Mouse (Mus musculus): ENCODE measurements around the gene Aifm2. TPM values are rescaled to one million over a fixed set of nuclear protein-coding genes. Genes with fewer than 3 reads are reported as not detected.

Gene Aifm2
- polyA plus RNA-seq, 1 experiment, result 16.1 TPM

- TF ChIP-seq POLR2A (IDR thresholded peaks at IDR 0.05; ENCODE audit: borderline replicate concordance, low read depth, low read length) (no peak), CTCF (IDR thresholded peaks at IDR 0.05; ENCODE audit: low read depth, low read length) (no peak)
- Histone ChIP-seq H3K4me1 (ENCODE audit: control insufficient read depth, insufficient read depth, low read length) (no peaks in the 10 kb centered on the region), H3K27ac (ENCODE audit: insufficient read depth, low read depth, low read length) (no peak overlapping the region), H3K4me3 (ENCODE audit: insufficient read depth, low read length) (no peak overlapping the region)
Observed at GRCm38 (mm10) chr10:61736671-61737078, 21.6 kb downstream of the Aifm2 start.

GRCm38 (mm10) chr10:61737537-61737936 is 22.5 kb downstream of the Aifm2 start:
- Histone ChIP-seq H3K4me3 (ENCODE audit: insufficient read depth, low read length) (no peak overlapping the region), H3K4me1 (ENCODE audit: control insufficient read depth, insufficient read depth, low read length) (no peaks in the 10 kb centered on the region), H3K27ac (ENCODE audit: insufficient read depth, low read depth, low read length) (no peak overlapping the region)
- no peak for TF ChIP-seq CTCF (IDR thresholded peaks at IDR 0.05; ENCODE audit: low read depth, low read length)
- TF ChIP-seq POLR2A (IDR thresholded peaks at IDR 0.05; ENCODE audit: borderline replicate concordance, low read depth, low read length), result no peak

GRCm38 (mm10) chr10:61738126-61738525 is 23.1 kb downstream of the Aifm2 start:
- Histone ChIP-seq H3K4me1 (ENCODE audit: control insufficient read depth, insufficient read depth, low read length) (no peaks in the 10 kb centered on the region), H3K27ac (ENCODE audit: insufficient read depth, low read depth, low read length) (no peak overlapping the region), H3K4me3 (ENCODE audit: insufficient read depth, low read length) (no peak overlapping the region)
- TF ChIP-seq POLR2A (IDR thresholded peaks at IDR 0.05; ENCODE audit: borderline replicate concordance, low read depth, low read length) (no peak), CTCF (IDR thresholded peaks at IDR 0.05; ENCODE audit: low read depth, low read length) (no peak)

GRCm38 (mm10) chr10:61741306-61741705 is 26.2 kb downstream of the Aifm2 start:
- no peak overlapping the region for H3K4me3 ChIP-seq (ENCODE audit: insufficient read depth, low read length)
- H3K4me1 ChIP-seq (ENCODE audit: control insufficient read depth, insufficient read depth, low read length), result no peaks in the 10 kb centered on the region
- H3K27ac ChIP-seq (ENCODE audit: insufficient read depth, low read depth, low read length), result no peak overlapping the region
- TF ChIP-seq CTCF (IDR thresholded peaks at IDR 0.05; ENCODE audit: low read depth, low read length) (no peak), POLR2A (IDR thresholded peaks at IDR 0.05; ENCODE audit: borderline replicate concordance, low read depth, low read length) (no peak)

- H3K4me3 ChIP-seq (ENCODE audit: insufficient read depth, low read length), result no peak overlapping the region
- TF ChIP-seq POLR2A (IDR thresholded peaks at IDR 0.05; ENCODE audit: borderline replicate concordance, low read depth, low read length) (no peak), CTCF (IDR thresholded peaks at IDR 0.05; ENCODE audit: low read depth, low read length) (no peak)
- H3K4me1 ChIP-seq (ENCODE audit: control insufficient read depth, insufficient read depth, low read length), result no peaks in the 10 kb centered on the region
- no peak overlapping the region for H3K27ac ChIP-seq (ENCODE audit: insufficient read depth, low read depth, low read length)
Observed at GRCm38 (mm10) chr10:61741873-61742272, 26.8 kb downstream of the Aifm2 start.

GRCm38 (mm10) chr10:61742336-61742735 is 27.3 kb downstream of the Aifm2 start:
- Histone ChIP-seq H3K4me1 (ENCODE audit: control insufficient read depth, insufficient read depth, low read length) (no peaks in the 10 kb centered on the region), H3K4me3 (ENCODE audit: insufficient read depth, low read length) (no peak overlapping the region), H3K27ac (ENCODE audit: insufficient read depth, low read depth, low read length) (no peak overlapping the region)
- TF ChIP-seq CTCF (IDR thresholded peaks at IDR 0.05; ENCODE audit: low read depth, low read length), result no peak
- TF ChIP-seq POLR2A (IDR thresholded peaks at IDR 0.05; ENCODE audit: borderline replicate concordance, low read depth, low read length), result no peak

- Histone ChIP-seq H3K4me3 (ENCODE audit: insufficient read depth, low read length) (no peak overlapping the region), H3K4me1 (ENCODE audit: control insufficient read depth, insufficient read depth, low read length) (no peaks in the 10 kb centered on the region), H3K27ac (ENCODE audit: insufficient read depth, low read depth, low read length) (no peak overlapping the region)
- TF ChIP-seq CTCF (IDR thresholded peaks at IDR 0.05; ENCODE audit: low read depth, low read length) (peak; percentile 46; the same call in 1 of the 2 replicates), POLR2A (IDR thresholded peaks at IDR 0.05; ENCODE audit: borderline replicate concordance, low read depth, low read length) (no peak)
Observed at GRCm38 (mm10) chr10:61745133-61745532, 30.1 kb downstream of the Aifm2 start.

GRCm38 (mm10) chr10:61747302-61747701 is 32.2 kb downstream of the Aifm2 start:
- Histone ChIP-seq H3K4me1 (ENCODE audit: control insufficient read depth, insufficient read depth, low read length) (peaks cover 5% of the 10 kb centered on the region), H3K4me3 (ENCODE audit: insufficient read depth, low read length) (no peak overlapping the region), H3K27ac (ENCODE audit: insufficient read depth, low read depth, low read length) (no peak overlapping the region)
- TF ChIP-seq CTCF (IDR thresholded peaks at IDR 0.05; ENCODE audit: low read depth, low read length) (no peak), POLR2A (IDR thresholded peaks at IDR 0.05; ENCODE audit: borderline replicate concordance, low read depth, low read length) (no peak)

GRCm38 (mm10) chr10:61750014-61750413 is 35.0 kb downstream of the Aifm2 start:
- Histone ChIP-seq H3K4me3 (ENCODE audit: insufficient read depth, low read length) (no peak overlapping the region), H3K27ac (ENCODE audit: insufficient read depth, low read depth, low read length) (no peak overlapping the region), H3K4me1 (ENCODE audit: control insufficient read depth, insufficient read depth, low read length) (peaks cover 9% of the 10 kb centered on the region)
- TF ChIP-seq CTCF (IDR thresholded peaks at IDR 0.05; ENCODE audit: low read depth, low read length) (no peak), POLR2A (IDR thresholded peaks at IDR 0.05; ENCODE audit: borderline replicate concordance, low read depth, low read length) (no peak)

GRCm38 (mm10) chr10:61751534-61752219 is 36.6 kb downstream of the Aifm2 start:
- Histone ChIP-seq H3K27ac (ENCODE audit: insufficient read depth, low read depth, low read length) (peak overlapping the region; percentile 83), H3K4me3 (ENCODE audit: insufficient read depth, low read length) (peak overlapping the region; percentile 14), H3K4me1 (ENCODE audit: control insufficient read depth, insufficient read depth, low read length) (peaks cover 9% of the 10 kb centered on the region)
- TF ChIP-seq POLR2A (IDR thresholded peaks at IDR 0.05; ENCODE audit: borderline replicate concordance, low read depth, low read length) (no peak), CTCF (IDR thresholded peaks at IDR 0.05; ENCODE audit: low read depth, low read length) (no peak)
